Mouse (Mus musculus) embryo, embryonic 10 days (tissue): Measurements from ENCODE around the gene Dvl1.

ENCODE experiments used
- DNase-seq: peaks from one replicate; pipeline ENCODE4 v3.0.0-alpha.2; 2015; ENCODE audit warnings: low spot score

Dvl1 gene

DNA sequence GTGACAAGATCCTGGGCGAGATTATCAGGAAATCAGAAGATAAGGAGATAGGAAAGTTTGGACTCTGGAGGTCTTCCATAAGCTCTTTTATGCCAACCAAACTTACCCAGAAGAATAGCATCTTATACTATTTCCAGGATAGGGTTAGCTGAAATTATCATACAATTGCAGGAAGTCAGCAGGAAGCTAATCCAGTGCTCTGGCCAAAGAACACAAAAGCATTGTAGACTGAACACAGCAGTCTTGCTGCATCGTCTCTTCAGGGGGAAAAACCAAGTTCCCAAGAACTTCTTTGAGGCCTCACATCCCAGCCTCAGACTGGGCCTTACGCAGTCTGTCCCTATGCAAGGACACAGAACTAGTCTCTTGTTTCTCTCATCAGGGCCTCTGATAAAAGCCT lies 36.4 kb downstream of the Dvl1 start:
- no peak for DNase-seq

GRCm38 (mm10) chr4:155886330-155886729 lies 39.1 kb downstream of the Dvl1 start:
- no peak for DNase-seq

- DNase-seq: no peak
These were observed 40.5 kb downstream of the Dvl1 start for GRCm38 (mm10) chr4:155887674-155888073.

DNA sequence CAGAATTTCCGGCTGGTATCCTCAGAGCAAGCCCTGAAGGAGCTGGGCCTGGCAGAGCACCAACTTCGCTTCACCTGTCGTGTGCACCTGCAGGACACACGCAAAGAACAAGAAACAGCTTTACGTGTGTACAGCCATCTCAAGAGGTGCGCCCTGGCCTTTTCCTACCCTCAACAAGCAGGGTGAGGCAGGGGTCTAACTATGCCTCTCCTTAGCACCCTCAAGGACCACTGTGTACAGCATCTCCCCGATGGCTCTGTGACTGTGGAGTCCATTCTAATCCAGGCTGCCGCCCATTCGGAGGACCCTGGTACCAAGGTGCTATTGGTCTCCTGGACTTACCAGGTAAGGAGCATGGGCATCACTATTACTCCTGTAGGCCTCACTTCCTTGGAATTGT lies 41.0 kb downstream of the Dvl1 start:
- DNase-seq: no peak

DNA sequence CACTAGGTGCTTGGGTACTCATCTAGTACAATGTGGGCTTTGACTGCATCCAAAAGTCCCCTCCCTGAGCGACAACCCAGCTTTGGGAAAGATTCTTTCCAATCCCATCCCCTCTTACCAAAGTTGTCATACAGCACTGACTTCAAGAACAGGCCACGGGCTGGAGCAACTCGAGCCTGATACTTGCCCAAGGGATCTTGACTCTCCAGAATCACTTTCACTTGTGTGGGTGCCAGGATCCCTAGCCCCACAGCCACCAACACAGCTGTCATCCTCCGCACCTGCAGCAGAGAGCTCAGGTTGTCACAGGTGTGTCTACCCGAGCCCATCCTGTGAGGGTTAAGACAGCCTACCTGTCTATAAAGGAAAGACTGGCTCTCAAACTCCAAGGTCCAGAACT lies 42.1 kb downstream of the Dvl1 start:
- no peak for DNase-seq

DNA sequence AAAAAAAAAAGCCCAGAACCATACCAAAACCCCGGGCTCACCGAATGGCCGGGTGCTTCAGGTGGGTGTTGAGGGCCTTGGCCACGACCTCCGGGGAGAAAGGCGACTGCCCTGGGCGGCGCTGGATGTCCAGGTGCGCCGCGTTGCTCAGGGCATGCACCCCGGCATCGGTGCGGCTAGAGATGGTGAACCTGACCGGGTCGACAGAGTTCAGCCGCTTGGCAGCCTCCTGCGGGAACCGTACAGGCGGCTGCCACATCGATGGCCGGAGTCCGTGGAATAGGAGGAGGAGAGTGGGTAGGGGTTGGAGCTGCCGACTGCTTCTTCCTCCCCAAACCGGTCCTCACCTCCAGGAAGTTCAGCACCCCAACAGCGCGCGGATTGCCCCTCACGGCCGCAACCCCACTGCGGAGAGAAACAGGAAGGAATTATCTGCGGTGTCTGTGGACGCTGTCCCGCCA lies 43.8 kb downstream of the Dvl1 start:
- DNase-seq: no peak

DNA sequence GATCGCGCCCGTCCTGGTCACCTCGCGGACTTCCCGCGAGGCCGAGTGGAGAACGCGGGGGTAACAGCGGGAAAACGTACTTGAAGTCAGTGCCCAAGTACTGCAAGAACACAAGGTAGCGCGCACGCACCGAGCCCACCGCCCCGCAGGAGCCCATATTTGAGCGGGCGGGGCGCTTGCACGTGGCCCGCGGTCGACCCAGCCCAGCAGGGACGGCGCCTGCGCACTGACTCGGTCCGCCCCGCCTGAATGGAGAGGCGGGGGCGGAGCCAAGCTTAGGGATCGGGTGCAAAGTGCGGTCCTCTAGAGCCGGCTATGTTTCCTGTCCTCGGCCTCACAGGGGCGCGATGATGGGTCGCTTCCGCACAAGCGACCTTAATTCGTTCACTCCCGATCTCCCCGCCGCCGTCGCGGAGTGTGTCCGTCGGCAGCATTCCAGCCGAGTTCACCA lies 44.4 kb downstream of the Dvl1 start, which contains the start of the genes Pusl1 and Acap3:
TSS of gene Pusl1 (minus strand) at position 231 of the 451 bp plus-strand sequence.
TSS of gene Acap3 (plus strand) at position 272 of the 451 bp plus-strand sequence.
- peak; percentile 97 for DNase-seq

- DNase-seq: peak; percentile 89
These were observed 44.8 kb downstream of the Dvl1 start for GRCm38 (mm10) chr4:155892017-155892416.

DNA sequence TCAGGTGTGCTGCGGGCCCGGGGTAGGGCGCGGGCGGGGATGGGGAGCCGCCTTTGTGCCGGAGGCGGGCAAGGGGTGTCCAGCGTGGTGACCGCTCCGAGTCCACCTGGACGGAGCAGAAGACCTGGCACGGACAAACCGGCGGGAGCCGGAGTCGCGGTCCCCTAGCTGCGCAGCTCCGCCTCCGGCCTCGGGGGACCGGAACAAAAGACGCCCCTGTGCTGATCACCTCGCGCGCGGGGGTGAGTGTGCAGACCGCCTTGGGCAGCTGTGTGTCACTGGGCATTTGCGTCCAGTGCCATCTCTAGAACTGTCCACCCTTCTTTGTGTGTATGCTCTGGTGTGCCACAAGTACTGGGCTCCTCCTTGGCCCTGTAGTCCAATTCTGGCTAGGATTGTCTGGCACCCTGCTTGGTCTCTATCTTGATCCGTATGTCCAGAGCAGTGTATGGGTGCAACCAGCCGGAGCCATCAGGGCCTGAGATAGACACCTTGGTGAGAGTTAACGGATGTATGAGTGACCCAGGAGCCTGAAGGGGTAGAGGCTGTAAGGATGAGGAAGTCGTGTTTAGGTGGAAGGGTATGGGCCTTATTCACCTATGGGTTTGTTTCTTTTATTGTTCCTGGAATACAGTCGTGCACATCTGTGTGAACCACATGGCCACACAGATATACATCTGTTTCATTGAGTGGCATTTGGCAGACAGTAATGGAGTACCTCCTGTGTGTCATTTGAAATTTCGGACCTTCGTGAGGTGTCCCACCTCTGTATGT lies 45.4 kb downstream of the Dvl1 start:
- peak; percentile 45 for DNase-seq

GRCm38 (mm10) chr4:155893212-155893690 lies 46.0 kb downstream of the Dvl1 start:
- DNase-seq: no peak

GRCm38 (mm10) chr4:155894311-155894881 lies 47.2 kb downstream of the Dvl1 start:
- DNase-seq: no peak

DNA sequence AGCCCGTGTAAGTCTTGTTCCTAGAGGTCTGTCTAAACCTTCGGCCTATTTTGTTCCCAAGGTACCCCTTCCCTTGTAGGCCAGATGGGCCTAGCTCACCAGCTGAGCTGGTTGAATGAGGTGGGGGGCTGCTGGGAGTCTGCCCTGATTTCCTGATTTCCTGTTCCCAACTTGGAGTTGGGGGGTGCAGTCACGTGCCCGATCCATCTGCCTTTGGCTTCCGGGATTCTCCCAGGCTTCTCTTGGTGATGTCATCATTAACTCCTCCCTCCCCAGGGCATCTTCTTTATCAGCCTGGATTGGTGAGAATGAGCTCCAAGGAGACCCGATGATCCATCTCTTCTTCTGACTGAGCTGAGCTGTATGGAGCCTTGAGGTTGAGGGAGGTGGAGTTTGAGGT lies 48.0 kb downstream of the Dvl1 start:
- no peak for DNase-seq

GRCm38 (mm10) chr4:155895826-155896225 lies 48.6 kb downstream of the Dvl1 start:
- no peak for DNase-seq

- DNase-seq: no peak
These were observed 49.3 kb downstream of the Dvl1 start for GRCm38 (mm10) chr4:155896461-155896860.

DNA sequence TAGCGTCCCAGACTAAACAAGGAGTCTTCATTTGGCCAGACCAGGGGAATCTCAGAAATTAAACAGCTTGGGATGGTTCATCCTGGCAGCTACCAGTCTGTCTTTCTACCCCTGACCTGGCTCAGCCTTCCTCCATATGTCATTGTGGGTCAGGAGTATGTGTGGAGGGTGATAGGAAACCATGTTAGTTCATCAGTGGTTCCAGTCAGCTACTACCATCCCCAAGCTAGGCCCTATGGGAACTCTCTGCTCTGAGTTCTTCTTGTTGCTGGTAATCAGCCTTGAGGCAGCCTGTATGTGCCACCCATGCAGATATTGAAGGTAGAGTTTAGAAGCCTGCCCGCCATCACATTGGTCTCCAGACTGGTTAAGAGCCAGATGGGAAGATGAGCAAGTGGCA lies 51.1 kb downstream of the Dvl1 start:
- no peak for DNase-seq

- DNase-seq: no peak
These were observed 52.2 kb downstream of the Dvl1 start for GRCm38 (mm10) chr4:155899355-155899754.

GRCm38 (mm10) chr4:155901205-155901604 lies 54.0 kb downstream of the Dvl1 start:
- no peak for DNase-seq

DNA sequence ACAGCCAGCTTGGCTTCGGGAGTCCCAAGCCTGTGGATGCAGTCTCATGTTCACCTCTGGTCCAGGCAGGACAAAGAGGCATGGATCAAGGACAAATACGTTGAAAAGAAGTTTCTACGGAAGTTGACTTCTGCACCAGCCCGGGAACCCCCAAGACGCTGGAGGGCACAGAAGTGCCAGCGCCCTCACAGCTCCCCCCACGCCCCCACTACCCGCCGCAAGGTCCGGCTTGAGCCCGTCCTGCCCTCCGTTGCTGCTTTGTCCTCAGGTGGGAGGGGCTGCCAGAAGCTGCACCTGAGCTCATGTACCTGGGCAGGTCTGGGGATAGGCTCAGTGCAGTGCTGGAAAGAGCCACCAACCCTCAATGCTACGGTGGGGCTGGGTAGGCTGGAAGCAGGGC lies 56.0 kb downstream of the Dvl1 start:
- no peak for DNase-seq

DNA sequence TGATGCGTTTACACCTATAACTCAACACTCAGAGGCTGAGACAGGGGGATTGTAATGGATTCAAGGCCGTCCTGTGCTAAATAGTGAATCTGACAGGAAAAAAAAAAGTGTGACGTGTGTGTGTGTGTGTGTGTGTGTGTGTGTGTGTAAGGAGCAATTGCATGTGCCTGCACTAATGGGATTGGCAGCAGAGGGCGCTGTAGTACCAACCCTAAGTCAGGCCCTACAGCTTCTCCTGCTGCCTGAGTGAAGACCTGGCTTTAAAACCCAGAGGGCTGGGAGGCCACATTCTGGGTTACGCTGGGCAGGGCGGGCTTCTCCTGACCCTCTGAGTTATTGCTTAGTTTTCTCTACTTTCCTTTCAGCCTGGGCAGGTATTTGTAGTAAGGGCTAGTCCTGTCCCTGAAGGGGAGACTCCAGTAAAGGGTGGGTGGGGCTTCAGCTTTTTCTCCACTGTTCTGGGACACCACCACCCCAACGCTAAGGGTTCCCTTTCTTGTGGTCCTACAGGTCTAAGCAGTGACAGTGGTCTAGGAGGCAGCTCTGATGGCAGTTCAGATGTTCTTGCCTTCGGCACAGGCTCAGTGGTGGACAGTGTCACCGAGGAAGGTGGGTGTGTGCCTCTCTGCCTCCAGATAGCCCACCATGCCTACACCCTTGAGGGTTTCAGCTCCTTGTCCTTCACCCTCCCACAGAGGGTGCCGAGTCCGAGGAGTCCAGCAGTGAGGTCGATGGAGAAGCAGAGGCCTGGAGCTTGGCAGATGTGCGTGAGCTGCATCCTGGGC lies 57.3 kb downstream of the Dvl1 start:
- peak; percentile 68 for DNase-seq

DNA sequence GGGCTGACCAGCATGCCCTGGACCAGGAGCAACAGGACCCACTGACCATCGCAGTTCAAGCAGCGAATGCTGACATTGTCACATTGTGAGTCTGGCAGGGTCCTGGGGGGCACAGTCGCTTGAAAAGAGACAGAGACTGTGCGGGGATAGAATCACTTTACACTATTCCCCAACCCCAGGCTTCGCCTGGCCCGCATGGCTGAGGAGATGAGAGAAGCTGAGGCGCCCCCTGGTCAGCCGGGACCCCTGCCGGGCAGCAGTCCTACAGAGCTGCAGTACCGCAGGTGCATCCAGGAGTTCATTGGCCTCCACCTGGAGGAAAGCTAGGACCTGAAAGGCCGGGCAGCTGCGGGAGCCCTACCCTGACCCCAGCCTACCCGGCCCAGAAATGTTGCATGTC lies 58.4 kb downstream of the Dvl1 start:
- no peak for DNase-seq

DNA sequence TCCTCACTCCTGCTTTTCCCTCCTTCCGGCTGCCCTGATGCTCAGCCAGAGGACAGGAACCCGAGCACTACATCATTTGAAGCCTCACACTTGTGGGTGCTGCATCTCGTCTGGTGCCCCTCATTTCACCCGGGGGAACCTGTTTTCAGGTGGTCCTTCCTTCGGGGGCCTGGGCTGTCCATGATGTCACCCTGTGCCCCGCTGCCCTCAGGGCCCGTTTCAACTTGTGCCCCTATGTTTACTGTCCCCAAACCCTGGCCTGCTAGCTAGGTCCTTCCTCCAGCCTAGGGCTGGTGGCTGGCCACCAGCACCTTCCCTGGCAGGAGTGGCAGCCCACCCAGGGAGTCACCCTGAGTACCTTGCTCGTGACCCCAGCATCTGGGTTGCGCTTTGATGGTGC lies 58.9 kb downstream of the Dvl1 start:
- no peak for DNase-seq

- DNase-seq: no peak
These were observed 59.8 kb downstream of the Dvl1 start for GRCm38 (mm10) chr4:155907003-155907402.

- no peak for DNase-seq
These were observed 61.1 kb downstream of the Dvl1 start for GRCm38 (mm10) chr4:155908281-155908680.
